Mouse (Mus musculus): Measurements from ENCODE around the gene Lrba. TPM values are rescaled to one million over a fixed set of nuclear protein-coding genes. Genes with fewer than 3 reads are reported as not detected.

Lrba gene
- polyA plus RNA-seq (2014; fragmentation: Nextera tagmentation; extraction: Ambion mirVana), result 7.9 and 9.2 TPM in 2 replicates

DNA sequence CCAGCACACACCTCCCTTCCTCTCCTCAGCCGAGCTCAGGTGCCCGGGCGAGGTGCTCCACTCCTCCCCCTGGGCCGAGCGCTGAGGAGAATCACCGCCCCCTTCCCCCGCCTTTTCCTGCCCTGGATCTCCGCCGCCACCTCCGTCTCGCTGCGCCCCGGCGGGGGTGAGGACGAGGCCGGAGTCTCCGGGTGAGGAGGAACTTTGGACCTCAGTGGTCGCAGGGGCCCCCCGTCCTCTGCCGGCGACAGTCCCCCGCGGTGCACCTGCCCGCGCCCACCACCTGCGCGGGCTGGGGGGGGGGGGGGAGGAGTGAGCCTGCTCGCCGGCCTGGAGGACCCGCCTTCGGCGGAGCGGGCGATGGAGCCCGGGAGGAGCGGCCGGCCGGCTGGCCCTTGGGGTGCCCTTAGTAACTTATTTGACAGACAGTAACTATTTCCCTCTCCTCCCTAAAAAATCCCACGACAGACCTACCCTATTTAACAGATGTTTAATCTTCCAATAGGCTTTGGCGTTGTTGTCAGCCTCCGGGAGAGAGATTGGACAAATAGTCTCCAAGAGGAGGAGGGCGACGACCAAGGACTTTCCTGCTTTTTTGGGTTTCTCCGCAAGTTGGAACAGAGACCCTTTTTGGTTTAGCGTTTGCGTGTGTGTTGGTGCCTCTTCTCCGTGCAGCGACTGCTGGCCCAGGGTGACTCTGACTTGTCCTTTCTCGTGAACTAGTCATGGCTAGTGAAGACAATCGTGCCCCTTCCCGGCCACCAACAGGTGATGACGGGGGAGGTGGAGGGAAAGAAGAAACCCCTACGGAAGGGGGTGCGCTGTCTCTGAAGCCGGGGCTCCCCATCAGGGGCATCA, at the start of gene Lrba:
Gene Lrba (plus strand): TSS at position 117 of the 858 bp plus-strand sequence.
- no peaks in the 10 kb centered on the region for H3K9me3 ChIP-seq (ENCODE audit: control insufficient read depth, low read length)
- H3K36me3 ChIP-seq (ENCODE audit: control insufficient read depth, insufficient read depth, low read length), result no peaks in the 10 kb centered on the region
- H3K27ac ChIP-seq (replicated peaks; ENCODE audit: low read depth, low read length), result peak within 1 kb of the TSS; percentile 86
- H3K4me2 ChIP-seq (ENCODE audit: low read depth, low read length), result peak within 1 kb of the TSS; percentile 81
- peak; percentile 85 for ATAC-seq (ENCODE audit: low read depth)
- under 1% methylated on average over 21 of the region's 55 CpGs for WGBS
- H3K9ac ChIP-seq (ENCODE audit: low read depth, low read length), result peak within 1 kb of the TSS; percentile 89
- peak within 1 kb of the TSS; percentile 94 for H3K4me3 ChIP-seq (ENCODE audit: low read depth, low read length)
- DNase-seq (ENCODE audit: low spot score), result peak; percentile 84
- peaks cover 5% of the 10 kb centered on the region for H3K4me1 ChIP-seq (ENCODE audit: control insufficient read depth, insufficient read depth, low read length)
- no peaks in the 10 kb centered on the region for H3K27me3 ChIP-seq (replicated peaks; ENCODE audit: control insufficient read depth, insufficient read depth, low read length)

GRCm38 (mm10) chr3:86179714-86180113, 44.8 kb upstream of the Lrba start:
- Histone ChIP-seq H3K4me3 (ENCODE audit: low read depth, low read length) (no peak overlapping the region), H3K4me1 (ENCODE audit: control insufficient read depth, insufficient read depth, low read length) (no peaks in the 10 kb centered on the region), H3K9me3 (ENCODE audit: control insufficient read depth, low read length) (no peaks in the 10 kb centered on the region), H3K27me3 (replicated peaks; ENCODE audit: control insufficient read depth, insufficient read depth, low read length) (no peaks in the 10 kb centered on the region), H3K9ac (ENCODE audit: low read depth, low read length) (no peak overlapping the region), H3K36me3 (ENCODE audit: control insufficient read depth, insufficient read depth, low read length) (no peaks in the 10 kb centered on the region), H3K4me2 (ENCODE audit: low read depth, low read length) (no peak overlapping the region), H3K27ac (replicated peaks; ENCODE audit: low read depth, low read length) (no peak overlapping the region)
- 88% methylated on average over 7 of the region's 7 CpGs for WGBS
- no peak for DNase-seq (ENCODE audit: low spot score)
- no peak for ATAC-seq (ENCODE audit: low read depth)

DNA sequence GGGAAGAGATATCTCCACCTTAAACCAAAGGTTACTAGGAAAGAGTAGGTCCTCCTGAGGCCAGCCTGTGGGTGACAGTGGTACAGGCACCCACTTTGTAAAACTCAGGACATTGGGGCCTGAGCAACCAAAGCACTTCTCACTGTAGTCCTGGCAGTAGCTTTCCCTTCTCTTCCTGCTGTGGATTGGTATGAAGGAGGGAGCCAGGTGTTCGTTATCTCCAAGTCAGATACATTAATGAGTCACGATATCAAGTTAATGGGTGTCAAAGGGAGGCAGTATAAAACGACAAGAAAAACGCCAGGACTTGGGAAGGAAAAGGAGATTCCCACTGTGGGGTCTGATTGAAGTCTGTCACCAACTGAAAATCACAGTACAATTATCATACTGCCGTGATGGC, 43.4 kb upstream of the Lrba start:
- Histone ChIP-seq H3K4me3 (ENCODE audit: low read depth, low read length) (no peak overlapping the region), H3K27me3 (replicated peaks; ENCODE audit: control insufficient read depth, insufficient read depth, low read length) (no peaks in the 10 kb centered on the region), H3K4me2 (ENCODE audit: low read depth, low read length) (no peak overlapping the region), H3K9me3 (ENCODE audit: control insufficient read depth, low read length) (no peaks in the 10 kb centered on the region), H3K9ac (ENCODE audit: low read depth, low read length) (no peak overlapping the region), H3K27ac (replicated peaks; ENCODE audit: low read depth, low read length) (no peak overlapping the region), H3K36me3 (ENCODE audit: control insufficient read depth, insufficient read depth, low read length) (no peaks in the 10 kb centered on the region), H3K4me1 (ENCODE audit: control insufficient read depth, insufficient read depth, low read length) (no peaks in the 10 kb centered on the region)
- ATAC-seq (ENCODE audit: low read depth) (no peak), DNase-seq (ENCODE audit: low spot score) (no peak)
- WGBS, result 70% methylated on average over 5 of the region's 5 CpGs

DNA sequence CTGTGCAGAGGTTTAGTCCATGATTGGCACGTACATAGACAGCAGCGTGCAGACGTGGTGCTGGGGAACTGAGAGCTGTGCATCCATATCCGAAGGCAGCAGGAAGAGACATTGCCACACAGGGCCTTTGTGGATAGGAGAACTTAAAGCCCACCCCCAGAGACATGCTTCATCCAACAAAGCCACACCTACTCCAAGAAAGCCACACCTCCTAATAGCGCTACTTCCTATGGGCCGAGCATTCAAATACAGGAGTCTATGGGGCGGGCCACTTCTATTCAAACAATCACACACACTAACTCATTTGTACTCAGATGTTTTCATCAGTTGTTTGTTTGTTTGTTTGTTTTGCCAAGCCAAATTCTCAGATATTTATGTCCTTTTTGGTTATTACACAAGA, 39.9 kb upstream of the Lrba start:
- no peak overlapping the region for H3K27ac ChIP-seq (replicated peaks; ENCODE audit: low read depth, low read length)
- ATAC-seq (ENCODE audit: low read depth), result no peak

GRCm38 (mm10) chr3:86187736-86188389, 36.6 kb upstream of the Lrba start:
- Histone ChIP-seq H3K27ac (replicated peaks; ENCODE audit: low read depth, low read length) (no peak overlapping the region), H3K4me1 (ENCODE audit: control insufficient read depth, insufficient read depth, low read length) (no peaks in the 10 kb centered on the region), H3K9ac (ENCODE audit: low read depth, low read length) (no peak overlapping the region), H3K36me3 (ENCODE audit: control insufficient read depth, insufficient read depth, low read length) (no peaks in the 10 kb centered on the region), H3K4me3 (ENCODE audit: low read depth, low read length) (no peak overlapping the region), H3K4me2 (ENCODE audit: low read depth, low read length) (no peak overlapping the region), H3K27me3 (replicated peaks; ENCODE audit: control insufficient read depth, insufficient read depth, low read length) (no peaks in the 10 kb centered on the region), H3K9me3 (ENCODE audit: control insufficient read depth, low read length) (no peaks in the 10 kb centered on the region)
- no peak for DNase-seq (ENCODE audit: low spot score)
- no peak for ATAC-seq (ENCODE audit: low read depth)
- WGBS, result 39% methylated on average over 5 of the region's 5 CpGs

More for the DNA sequence above, 39.9 kb upstream of the Lrba start:
- Histone ChIP-seq H3K4me3 (ENCODE audit: low read depth, low read length) (no peak overlapping the region), H3K9me3 (ENCODE audit: control insufficient read depth, low read length) (no peaks in the 10 kb centered on the region), H3K9ac (ENCODE audit: low read depth, low read length) (no peak overlapping the region), H3K36me3 (ENCODE audit: control insufficient read depth, insufficient read depth, low read length) (no peaks in the 10 kb centered on the region), H3K27me3 (replicated peaks; ENCODE audit: control insufficient read depth, insufficient read depth, low read length) (no peaks in the 10 kb centered on the region), H3K4me1 (ENCODE audit: control insufficient read depth, insufficient read depth, low read length) (no peaks in the 10 kb centered on the region), H3K4me2 (ENCODE audit: low read depth, low read length) (no peak overlapping the region)
- 89% methylated on average over 7 of the region's 7 CpGs for WGBS
- DNase-seq (ENCODE audit: low spot score), result no peak

GRCm38 (mm10) chr3:86195981-86196380, 28.5 kb upstream of the Lrba start:
- DNase-seq (ENCODE audit: low spot score), result peak; percentile 24
- H3K27ac ChIP-seq (replicated peaks; ENCODE audit: low read depth, low read length), result no peak overlapping the region
- no peak overlapping the region for H3K4me3 ChIP-seq (ENCODE audit: low read depth, low read length)
- H3K27me3 ChIP-seq (replicated peaks; ENCODE audit: control insufficient read depth, insufficient read depth, low read length), result no peaks in the 10 kb centered on the region
- peak overlapping the region; percentile 32; the same call in 1 of the 2 replicates for H3K4me2 ChIP-seq (ENCODE audit: low read depth, low read length)
- 41% methylated on average over 15 of the region's 15 CpGs for WGBS
- H3K9me3 ChIP-seq (ENCODE audit: control insufficient read depth, low read length), result no peaks in the 10 kb centered on the region
- H3K4me1 ChIP-seq (ENCODE audit: control insufficient read depth, insufficient read depth, low read length), result no peaks in the 10 kb centered on the region
- ATAC-seq (ENCODE audit: low read depth), result no peak
- H3K36me3 ChIP-seq (ENCODE audit: control insufficient read depth, insufficient read depth, low read length), result no peaks in the 10 kb centered on the region
- H3K9ac ChIP-seq (ENCODE audit: low read depth, low read length), result no peak overlapping the region

- 50% methylated on average over 3 of the region's 3 CpGs for whole genome bisulfite sequencing
- Histone ChIP-seq H3K4me2 (ENCODE audit: low read depth, low read length) (no peak overlapping the region), H3K4me3 (ENCODE audit: low read depth, low read length) (no peak overlapping the region), H3K4me1 (ENCODE audit: control insufficient read depth, insufficient read depth, low read length) (no peaks in the 10 kb centered on the region), H3K36me3 (ENCODE audit: control insufficient read depth, insufficient read depth, low read length) (no peaks in the 10 kb centered on the region), H3K27ac (replicated peaks; ENCODE audit: low read depth, low read length) (no peak overlapping the region), H3K9ac (ENCODE audit: low read depth, low read length) (no peak overlapping the region), H3K9me3 (ENCODE audit: control insufficient read depth, low read length) (no peaks in the 10 kb centered on the region), H3K27me3 (replicated peaks; ENCODE audit: control insufficient read depth, insufficient read depth, low read length) (no peaks in the 10 kb centered on the region)
- ATAC-seq (ENCODE audit: low read depth), result no peak
- DNase-seq (ENCODE audit: low spot score), result no peak
Observed at GRCm38 (mm10) chr3:86196471-86196870, 28.0 kb upstream of the Lrba start.

- 100% methylated on average over 1 of the region's 1 CpGs for WGBS
- DNase-seq (ENCODE audit: low spot score) (no peak), ATAC-seq (ENCODE audit: low read depth) (no peak)
- Histone ChIP-seq H3K9ac (ENCODE audit: low read depth, low read length) (no peak overlapping the region), H3K4me1 (ENCODE audit: control insufficient read depth, insufficient read depth, low read length) (no peaks in the 10 kb centered on the region), H3K36me3 (ENCODE audit: control insufficient read depth, insufficient read depth, low read length) (no peaks in the 10 kb centered on the region), H3K4me3 (ENCODE audit: low read depth, low read length) (no peak overlapping the region), H3K9me3 (ENCODE audit: control insufficient read depth, low read length) (no peaks in the 10 kb centered on the region), H3K27me3 (replicated peaks; ENCODE audit: control insufficient read depth, insufficient read depth, low read length) (no peaks in the 10 kb centered on the region), H3K27ac (replicated peaks; ENCODE audit: low read depth, low read length) (no peak overlapping the region), H3K4me2 (ENCODE audit: low read depth, low read length) (no peak overlapping the region)
Observed at GRCm38 (mm10) chr3:86201645-86202175, 22.8 kb upstream of the Lrba start.

All from embryonic facial prominence, embryonic 14.5 days (tissue).